Mouse (Mus musculus) heart, postnatal 0 days (tissue): Measurements from ENCODE around the gene Slc44a1.

Experiments
- CTCF ChIP-seq: IDR thresholded peaks from 2 replicates; pipeline ENCODE4 v1.5.1; 2016; ENCODE audit warnings: antibody characterized with exemption, control low read depth, low read depth
- EP300 ChIP-seq: IDR thresholded peaks from 2 replicates; pipeline ENCODE4 v1.6.1; 2016; ENCODE audit warnings: antibody characterized with exemption, low read depth

- TF ChIP-seq CTCF, result no peak
- TF ChIP-seq EP300, result no peak
Measured at GRCm38 (mm10) chr4:53438386-53438785, 1.8 kb upstream of the Slc44a1 start.
